Mouse (Mus musculus) heart, postnatal 36 days (tissue): ENCODE measurements at regions not wholly inside any gene's neighbourhood (a gene's known extent, or its start where the extent isn't known, plus 50 kb on each side); places are given as distances from the start of the nearest gene placed in this dataset.
A peak's percentile ranks its signal among the peaks of the same experiment; 100 is the strongest.

Experiments
- DNase-seq, 2 experiments: peaks; one replicate each; pipeline ENCODE4 v3.0.0; 2021 to 2022
- intact Hi-C: fragments of 180-260 bp; cut with DNase I; formaldehyde crosslinking; loops from one replicate; pipeline ENCODE4 v1.15.1; 2025

DNA sequence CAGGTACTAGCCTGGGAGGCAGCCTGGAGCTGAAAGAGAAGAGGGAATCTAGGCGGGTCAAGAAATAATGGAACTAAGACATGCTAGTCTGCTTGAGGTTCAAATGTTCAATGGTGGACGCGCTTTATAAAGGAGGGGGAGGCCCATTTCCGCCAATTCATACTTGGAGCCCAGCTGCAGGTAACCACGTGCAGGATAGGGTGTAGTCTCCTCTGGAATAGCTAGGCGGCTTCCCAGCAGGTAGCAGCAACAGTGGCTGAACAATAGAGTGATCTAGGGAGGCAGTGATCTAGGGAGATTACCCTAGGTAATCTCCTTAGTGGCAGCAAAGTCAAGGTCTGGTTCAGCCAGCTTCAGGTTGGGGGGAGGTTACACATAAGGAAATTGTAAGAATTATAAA, 134.6 kb downstream of the Sh2d4b start:
- DNase-seq = no peak
- intact Hi-C loops = no loop called here

- no peak for DNase-seq
- intact Hi-C loops = no loop called here
Observed at GRCm38 (mm10) chr14:40740541-40740940, 152.5 kb downstream of the Sh2d4b start.

DNA sequence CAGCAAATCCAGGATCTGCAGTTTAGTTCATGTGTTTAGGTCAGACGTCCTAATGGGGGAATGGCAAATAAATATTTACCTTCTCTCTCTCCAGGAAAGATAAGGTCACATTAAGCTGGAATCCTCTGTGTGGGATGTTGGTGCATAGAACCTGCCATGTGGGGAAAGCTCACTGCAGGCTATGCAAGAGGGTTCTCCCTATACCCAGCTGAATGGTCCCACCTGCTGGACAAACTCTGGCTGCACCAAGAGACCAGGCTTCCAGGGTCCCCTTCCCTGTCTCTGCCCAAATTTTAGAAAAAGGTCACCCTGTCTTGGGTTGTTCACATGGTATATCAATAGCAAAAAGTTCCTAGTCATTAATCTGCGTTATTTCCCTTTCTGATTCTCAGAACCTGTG, 161.2 kb downstream of the Sh2d4b start:
- intact Hi-C loops = no loop called here
- peak in 1 of 2 experiments; percentile 13 for DNase-seq

DNA sequence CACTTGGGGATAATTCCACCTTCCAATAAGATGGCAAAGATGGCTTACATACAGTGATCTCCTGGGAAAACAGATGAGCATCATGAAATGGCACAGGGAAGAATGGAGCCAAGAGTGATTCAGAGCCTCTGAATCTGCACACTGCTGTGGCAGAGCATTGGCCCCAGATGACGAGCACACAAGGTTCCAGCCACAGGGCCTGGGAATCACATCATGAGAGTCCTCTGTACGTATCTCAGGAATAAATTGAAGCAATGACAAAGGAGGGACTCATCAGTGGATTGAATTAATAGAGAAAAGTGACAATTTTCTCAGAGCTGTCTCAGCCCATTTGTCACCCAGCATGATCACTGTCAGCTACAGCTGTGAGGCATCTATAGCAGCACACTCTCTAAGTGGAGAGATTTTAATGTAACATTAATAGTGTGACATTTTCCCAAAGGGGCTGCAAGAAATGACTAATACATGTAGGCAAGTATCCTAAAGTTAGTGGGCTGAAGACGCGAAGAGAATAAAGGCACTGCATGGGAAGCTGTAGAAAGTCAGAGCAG, 184.0 kb downstream of the Sh2d4b start:
- intact Hi-C loops = no loop called here
- DNase-seq = no peak

GRCm38 (mm10) chr14:40707419-40707818, 185.6 kb downstream of the Sh2d4b start:
- intact Hi-C loops = no loop called here
- no peak for DNase-seq

- no peak for DNase-seq
- intact Hi-C loops = no loop called here
Observed at GRCm38 (mm10) chr14:40703451-40703850, 189.6 kb downstream of the Sh2d4b start.

GRCm38 (mm10) chr14:40681711-40682110, 211.4 kb downstream of the Sh2d4b start:
- intact Hi-C loops = no loop called here
- no peak for DNase-seq

GRCm38 (mm10) chr14:40653558-40653957, 239.5 kb downstream of the Sh2d4b start:
- DNase-seq = no peak
- intact Hi-C loops = no loop called here
